Mouse (Mus musculus) intestine, embryonic 14.5 days (tissue): Measurements from ENCODE around the gene Gdap1l1. TPM values are rescaled to one million over a fixed set of nuclear protein-coding genes. Genes with fewer than 3 reads are reported as not detected.
"Not testable (repeated sequence)": the region's sequence is repeated elsewhere in the genome, so short reads cannot be mapped to it uniquely, and the experiment has no call there.

Source experiments
- ATAC-seq: fragments of 200-750 bp; cut with Nextera tagmentation; replicated peaks from 2 replicates; pipeline ENCODE4 v1.8.0; 2017; ENCODE audit warnings: low read depth, moderate number of reproducible peaks, moderate TSS enrichment, moderate library complexity; ENCODE audit not compliant: low FRiP score, low TSS enrichment
- DNase-seq: peaks from one replicate; pipeline ENCODE4 v3.0.0-alpha.2; 2018; ENCODE audit warnings: low spot score
- H3K27ac ChIP-seq: fragments of 300-500 bp; sonication (generic); 2 replicates; pipeline ENCODE4 v1.5.1; 2014; ENCODE audit warnings: low read depth, mild to moderate bottlenecking, control low read depth
- H3K27me3 ChIP-seq: fragments of 300-500 bp; sonication (generic); replicated peaks from 2 replicates; pipeline ENCODE4 v1.6.1; 2014; ENCODE audit warnings: low read length, control low read depth; ENCODE audit not compliant: control insufficient read depth, insufficient read depth
- H3K36me3 ChIP-seq: fragments of 300-500 bp; sonication (generic); 2 replicates; pipeline ENCODE4 v1.6.1; 2014; ENCODE audit warnings: low read length, control low read depth; ENCODE audit not compliant: control insufficient read depth, insufficient read depth
- H3K4me1 ChIP-seq: fragments of 300-500 bp; sonication (generic); replicated peaks from 2 replicates; pipeline ENCODE4 v1.6.1; 2014; ENCODE audit warnings: low read length, control low read depth, mixed read lengths; ENCODE audit not compliant: control insufficient read depth, insufficient read depth
- H3K4me2 ChIP-seq: fragments of 300-500 bp; sonication (generic); 2 replicates; pipeline ENCODE4 v1.6.1; 2014; ENCODE audit warnings: low read length
- H3K4me3 ChIP-seq: fragments of 300-500 bp; sonication (generic); 2 replicates; pipeline ENCODE4 v1.5.1; 2014; ENCODE audit warnings: low read depth, low read length, control low read depth, mixed read lengths
- H3K9ac ChIP-seq: fragments of 300-500 bp; sonication (generic); 2 replicates; pipeline ENCODE4 v1.6.1; 2014; ENCODE audit warnings: mild to moderate bottlenecking, low read length
- H3K9me3 ChIP-seq: fragments of 300-500 bp; sonication (generic); 2 replicates; pipeline ENCODE4 v1.6.1; 2016; ENCODE audit warnings: low read length, control low read depth; ENCODE audit not compliant: control insufficient read depth
- WGBS: fragments of 180-500 bp; shearing (Covaris S2); extraction: QIAGEN DNeasy Blood & Tissue Kit; methylation state at CpG from one replicate; pipeline ENCODE4 v1.1.7; 2014; 5-methylcytosine and 5-hydroxymethylcytosine counted together
- polyA plus RNA-seq: library from polyadenylated mRNA; unstranded; fragments of >200 nt; fragmentation: Nextera tagmentation; extraction: Ambion mirVana; gene quantifications from 2 replicates; pipeline ENCODE4 v1.2.1, GENCODE M21; 2014

Gdap1l1 gene
- polyA plus RNA-seq, 1 experiment from 2014 or later: 9.7 TPM

- Histone ChIP-seq H3K27ac (no peak overlapping the region), H3K27me3 (no peaks in the 10 kb centered on the region), H3K4me3 (no peak overlapping the region), H3K4me2 (no peak overlapping the region), H3K9ac (no peak overlapping the region), H3K36me3 (peaks cover 15% of the 10 kb centered on the region; the same call in 1 of the 2 replicates), H3K4me1 (peaks cover 10% of the 10 kb centered on the region), H3K9me3 (no peaks in the 10 kb centered on the region)
- ATAC-seq (no peak), DNase-seq (peak; percentile 96)
- 10% methylated on average over 8 of the region's 8 CpGs for WGBS
These were observed 37.1 kb upstream of the Gdap1l1 start for GRCm38 (mm10) chr2:163401221-163401620.

DNA sequence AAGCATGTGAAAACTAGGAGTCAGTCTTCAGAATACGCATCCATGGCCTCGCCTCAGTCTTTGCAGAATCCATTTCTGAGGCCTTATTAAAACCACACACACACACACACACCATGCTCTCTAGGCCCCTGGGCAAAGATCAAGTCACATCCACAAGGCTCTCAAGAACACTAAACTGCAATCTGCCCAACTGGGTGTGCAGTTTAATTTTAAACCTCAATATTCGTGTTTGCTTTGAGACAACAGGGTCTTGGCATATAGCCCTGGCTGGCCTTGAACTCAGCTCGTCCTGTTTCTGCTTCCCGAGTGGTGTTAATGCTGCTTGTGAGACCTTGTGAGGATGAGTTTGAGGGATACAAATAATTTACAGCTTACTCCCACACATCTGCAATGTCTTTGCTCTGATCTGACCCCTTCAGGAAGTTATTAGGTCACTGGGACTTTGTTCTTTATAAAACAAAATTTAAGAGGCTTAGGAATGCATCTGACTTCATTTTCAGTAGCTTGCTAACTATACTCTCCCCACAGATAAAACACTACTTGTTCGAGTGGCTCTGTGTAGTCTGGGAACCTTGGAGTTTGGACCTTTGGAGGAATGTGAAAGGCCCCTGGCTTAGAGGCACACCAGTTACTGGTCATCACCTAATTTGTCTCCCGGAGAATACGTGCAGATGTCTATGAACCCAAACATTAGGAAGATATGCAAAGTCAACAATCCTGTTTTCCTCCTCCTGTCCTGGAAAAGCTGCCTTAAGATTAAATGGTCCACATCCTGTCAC is 34.0 kb upstream of the Gdap1l1 start:
- ATAC-seq (0 out of 2 replicates have a peak, but pooled peaks have one; percentile 34), DNase-seq (no peak)
- no peaks in the 10 kb centered on the region for H3K27me3 ChIP-seq
- peaks cover 38% of the 10 kb centered on the region for H3K36me3 ChIP-seq
- H3K9me3 ChIP-seq: no peaks in the 10 kb centered on the region
- H3K9ac ChIP-seq: no peak overlapping the region
- no peak overlapping the region for H3K4me2 ChIP-seq
- no peak overlapping the region for H3K27ac ChIP-seq
- H3K4me3 ChIP-seq: no peak overlapping the region
- WGBS: 69% methylated on average over 8 of the region's 8 CpGs
- H3K4me1 ChIP-seq: no peaks in the 10 kb centered on the region

GRCm38 (mm10) chr2:163410211-163410610 is 28.1 kb upstream of the Gdap1l1 start:
- H3K27me3 ChIP-seq: no peaks in the 10 kb centered on the region
- no peak for ATAC-seq
- no peak overlapping the region for H3K9ac ChIP-seq
- no peaks in the 10 kb centered on the region for H3K4me1 ChIP-seq
- H3K9me3 ChIP-seq: no peaks in the 10 kb centered on the region
- H3K27ac ChIP-seq: no peak overlapping the region
- WGBS: 92% methylated on average over 3 of the region's 3 CpGs
- peaks cover 81% of the 10 kb centered on the region for H3K36me3 ChIP-seq
- no peak overlapping the region for H3K4me3 ChIP-seq
- no peak overlapping the region for H3K4me2 ChIP-seq
- no peak for DNase-seq

DNA sequence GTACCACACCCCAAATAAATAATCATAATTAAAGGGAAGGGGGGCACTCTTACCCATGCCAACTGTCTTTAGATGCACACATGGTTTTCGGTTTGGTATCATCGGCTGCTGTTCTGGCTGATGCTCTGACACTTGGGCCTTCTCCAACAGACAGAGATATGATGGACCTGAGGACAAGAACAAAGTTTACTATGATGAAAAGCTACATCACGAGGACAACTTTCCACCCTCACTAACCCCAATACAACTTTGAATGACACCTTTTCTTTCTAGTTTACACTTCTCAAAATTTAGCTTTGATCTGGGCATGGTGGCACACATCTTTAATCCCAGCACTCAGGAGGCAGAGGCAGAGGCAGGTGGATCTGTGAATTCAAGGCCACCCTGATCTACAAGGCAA is 26.9 kb upstream of the Gdap1l1 start:
- not testable (repeated sequence) for H3K4me3 ChIP-seq, H3K9ac ChIP-seq, ATAC-seq, H3K27ac ChIP-seq, H3K9me3 ChIP-seq, H3K4me1 ChIP-seq, H3K4me2 ChIP-seq, H3K27me3 ChIP-seq
- H3K36me3 ChIP-seq: peaks cover 80% of the 10 kb centered on the region
- 96% methylated on average over 3 of the region's 3 CpGs for WGBS
- peak; percentile 25 for DNase-seq

GRCm38 (mm10) chr2:163411840-163412239 is 26.4 kb upstream of the Gdap1l1 start:
- ATAC-seq: no peak
- no peaks in the 10 kb centered on the region for H3K27me3 ChIP-seq
- peaks cover 78% of the 10 kb centered on the region for H3K36me3 ChIP-seq
- no peak overlapping the region for H3K27ac ChIP-seq
- no peaks in the 10 kb centered on the region for H3K4me1 ChIP-seq
- H3K4me3 ChIP-seq: no peak overlapping the region
- DNase-seq: no peak
- 83% methylated on average over 4 of the region's 4 CpGs for WGBS
- H3K9me3 ChIP-seq: no peaks in the 10 kb centered on the region
- H3K4me2 ChIP-seq: no peak overlapping the region
- H3K9ac ChIP-seq: no peak overlapping the region

DNA sequence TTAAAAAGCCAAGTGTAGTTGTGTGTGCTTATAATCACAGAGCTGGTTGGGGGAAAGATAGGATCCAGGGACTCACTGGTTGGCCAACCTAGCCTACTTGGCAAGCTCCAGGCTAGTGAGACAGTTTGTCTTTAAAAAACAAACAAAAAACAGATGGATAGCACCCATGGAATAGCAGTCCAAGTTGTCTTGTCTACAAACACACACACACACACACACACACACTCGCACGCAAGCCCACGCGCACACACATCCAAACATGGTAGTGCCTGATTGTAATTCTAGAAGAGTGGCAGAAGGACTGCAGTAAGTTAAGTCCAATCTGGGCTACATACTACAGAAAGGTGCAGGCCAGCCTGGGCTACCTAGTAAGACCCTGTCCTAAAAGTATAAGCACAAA is 25.9 kb upstream of the Gdap1l1 start:
- Histone ChIP-seq H3K27me3 (no peaks in the 10 kb centered on the region), H3K9me3 (no peaks in the 10 kb centered on the region), H3K36me3 (peaks cover 73% of the 10 kb centered on the region), H3K4me3 (no peak overlapping the region), H3K27ac (no peak overlapping the region), H3K4me1 (no peaks in the 10 kb centered on the region), H3K9ac (no peak overlapping the region), H3K4me2 (no peak overlapping the region)
- no peak for ATAC-seq
- 97% methylated on average over 4 of the region's 4 CpGs for WGBS
- DNase-seq: no peak

GRCm38 (mm10) chr2:163412846-163413590 is 25.3 kb upstream of the Gdap1l1 start:
- Histone ChIP-seq H3K27me3 (no peaks in the 10 kb centered on the region), H3K9me3 (no peaks in the 10 kb centered on the region), H3K4me1 (peaks cover 6% of the 10 kb centered on the region), H3K4me2 (no peak overlapping the region), H3K36me3 (peaks cover 69% of the 10 kb centered on the region), H3K9ac (no peak overlapping the region), H3K4me3 (no peak overlapping the region), H3K27ac (no peak overlapping the region)
- no peak for DNase-seq
- 91% methylated on average over 9 of the region's 9 CpGs for WGBS
- no peak for ATAC-seq

GRCm38 (mm10) chr2:163417026-163417425 is 21.2 kb upstream of the Gdap1l1 start:
- Histone ChIP-seq H3K27ac (no peak overlapping the region), H3K27me3 (no peaks in the 10 kb centered on the region), H3K4me3 (no peak overlapping the region), H3K9me3 (no peaks in the 10 kb centered on the region), H3K4me2 (no peak overlapping the region), H3K9ac (no peak overlapping the region), H3K4me1 (peaks cover 16% of the 10 kb centered on the region), H3K36me3 (peaks cover 31% of the 10 kb centered on the region)
- no peak for ATAC-seq
- no peak for DNase-seq
- WGBS: 86% methylated on average over 6 of the region's 6 CpGs
